In genomic region chr3:129296994-129297393, GRCm38 (mm10) we compare ENCODE assay signal across 14 mouse cellular contexts. TPM values are rescaled to one million over a fixed set of nuclear protein-coding genes. Genes with fewer than 3 reads are reported as not detected.
DNase-seq lines count a peak whose midpoint lies in the region; ATAC-seq and TF ChIP-seq lines count a peak whose summit lies in the region.
"Had no signal": no experiment of that assay in that cellular context is flagged by ENCODE, and none has a peak within 500 bp of the region (broad histone marks: within the 10 kb centered on the region; RNA-seq: fewer than 3 reads in every experiment).

No protein-coding gene starts in this region.

- WGBS in heart, embryonic 11.5 days (ENCODE audit: insufficient replicate concordance) = 66% methylated on average over 5 of the region's 5 CpGs
- WGBS in intestine, postnatal 0 days = 49% methylated on average over 5 of the region's 5 CpGs
- 80% methylated on average over 5 of the region's 5 CpGs for WGBS in neural tube, embryonic 15.5 days

- no peaks in the 10 kb centered on the region for H3K9me3 ChIP-seq in heart, embryonic 11.5 days (replicated peaks; ENCODE audit: control insufficient read depth, low read length)
- no peaks in the 10 kb centered on the region for H3K9me3 ChIP-seq in intestine, postnatal 0 days (ENCODE audit: control insufficient read depth)
- no peaks in the 10 kb centered on the region for H3K9me3 ChIP-seq in neural tube, embryonic 15.5 days (replicated peaks)
- H3K9me3 ChIP-seq: embryonic facial prominence, embryonic 13.5 days; megakaryocyte, embryonic 14.5 days had no signal

- peak; percentile 39 to 44 for DNase-seq in heart, postnatal 10 days
- peak; percentile 35 to 48 for DNase-seq in adrenal gland, adult 18-20 months (ENCODE audit: low spot score in 2 of 2)
- peak; percentile 40 for DNase-seq in lung, postnatal 25 days (ENCODE audit: low spot score)
- no peak for DNase-seq in thymus, postnatal 14 days
- no peak for DNase-seq in frontal cortex, adult 2 months (ENCODE audit: extremely low spot score in 1 of 2, low spot score in 1 of 2)
- DNase-seq: cerebellum, adult 11 months; layer of hippocampus, postnatal 36 days; thymus, postnatal 36 days had no signal

- H3K9ac ChIP-seq in heart, embryonic 11.5 days (ENCODE audit: low read depth, low read length) = no peak overlapping the region
- H3K9ac ChIP-seq in intestine, postnatal 0 days (ENCODE audit: low read depth, low read length) = no peak overlapping the region
- H3K9ac ChIP-seq in neural tube, embryonic 15.5 days (replicated peaks) = no peak overlapping the region
- H3K9ac ChIP-seq: embryonic facial prominence, embryonic 13.5 days had no signal

- H3K4me2 ChIP-seq in heart, embryonic 11.5 days = no peak overlapping the region
- H3K4me2 ChIP-seq in intestine, postnatal 0 days (replicated peaks; ENCODE audit: low read depth) = no peak overlapping the region
- no peak overlapping the region for H3K4me2 ChIP-seq in neural tube, embryonic 15.5 days
- H3K4me2 ChIP-seq: embryonic facial prominence, embryonic 13.5 days had no signal

- no peaks in the 10 kb centered on the region for H3K36me3 ChIP-seq in heart, embryonic 11.5 days (ENCODE audit: control insufficient read depth, insufficient read depth, low read length)
- H3K36me3 ChIP-seq in intestine, postnatal 0 days (ENCODE audit: control insufficient read depth, insufficient read depth) = peaks cover 19% of the 10 kb centered on the region; the same call in 1 of the 2 replicates
- no peaks in the 10 kb centered on the region for H3K36me3 ChIP-seq in neural tube, embryonic 15.5 days
- H3K36me3 ChIP-seq: embryonic facial prominence, embryonic 13.5 days had no signal

- no peak overlapping the region for H3K4me3 ChIP-seq in heart, embryonic 11.5 days (ENCODE audit: low read depth, low read length)
- H3K4me3 ChIP-seq in intestine, postnatal 0 days (ENCODE audit: low read depth, low read length) = no peak overlapping the region
- no peak overlapping the region for H3K4me3 ChIP-seq in neural tube, embryonic 15.5 days (replicated peaks)
- H3K4me3 ChIP-seq: embryonic facial prominence, embryonic 13.5 days; megakaryocyte, embryonic 14.5 days had no signal

- H3K4me1 ChIP-seq in heart, embryonic 11.5 days (ENCODE audit: control insufficient read depth, insufficient read depth, low read length) = 0 out of 2 replicates have a peak, but pooled peaks cover 4% of the 10 kb centered on the region
- no peaks in the 10 kb centered on the region for H3K4me1 ChIP-seq in intestine, postnatal 0 days (replicated peaks; ENCODE audit: control insufficient read depth, insufficient read depth, low read length)
- H3K4me1 ChIP-seq in neural tube, embryonic 15.5 days = no peaks in the 10 kb centered on the region
- H3K4me1 ChIP-seq: embryonic facial prominence, embryonic 13.5 days; megakaryocyte, embryonic 14.5 days had no signal

- no peak overlapping the region for H3K27ac ChIP-seq in heart, embryonic 11.5 days (ENCODE audit: low read depth, low read length)
- H3K27ac ChIP-seq in intestine, postnatal 0 days (ENCODE audit: low read depth, low read length) = no peak overlapping the region
- H3K27ac ChIP-seq in neural tube, embryonic 15.5 days (replicated peaks) = no peak overlapping the region
- H3K27ac ChIP-seq: embryonic facial prominence, embryonic 13.5 days had no signal

- H3K27me3 ChIP-seq in heart, embryonic 11.5 days (ENCODE audit: control insufficient read depth, insufficient read depth, low read length) = no peaks in the 10 kb centered on the region
- H3K27me3 ChIP-seq in intestine, postnatal 0 days (replicated peaks; ENCODE audit: control insufficient read depth, insufficient read depth, low read length) = no peaks in the 10 kb centered on the region
- no peaks in the 10 kb centered on the region for H3K27me3 ChIP-seq in neural tube, embryonic 15.5 days (replicated peaks)
- H3K27me3 ChIP-seq: embryonic facial prominence, embryonic 13.5 days; megakaryocyte, embryonic 14.5 days had no signal

- ATAC-seq in heart, embryonic 11.5 days (replicated peaks; ENCODE audit: insufficient number of reproducible peaks, low FRiP score, low TSS enrichment) = no peak
- ATAC-seq in intestine, postnatal 0 days = peak; percentile 59
- no peak for ATAC-seq in neural tube, embryonic 15.5 days (ENCODE audit: low FRiP score)
- ATAC-seq: CD4-positive, CD25-positive, alpha-beta regulatory T cell, adult 4 months had no signal

- TF ChIP-seq CTCF in intestine, postnatal 0 days (IDR thresholded peaks at IDR 0.05; ENCODE audit: low read depth) = no peak

- intact Hi-C loops in heart, postnatal 10 days (cut with DNase I) = no loop called here

RNA-seq across cellular contexts. Expression of gene Enpep, which starts 35.5 kb away (rescaled TPM):
- 1 to 10 TPM; 9.2 to 9.7 TPM for total RNA-seq in heart, postnatal 10 days (2021)
- 12.9 and 14.0 TPM in 2 replicates for polyA plus RNA-seq in heart, embryonic 11.5 days (2014; fragmentation: Nextera tagmentation; extraction: Ambion mirVana)
- total RNA-seq in adrenal gland, adult 18-20 months (2021) = 10 to 100 TPM; 12.8 to 17.4 TPM
- polyA plus RNA-seq in intestine, postnatal 0 days (2015; fragmentation: Nextera tagmentation; extraction: Ambion mirVana) = 120 and 150 TPM in 2 replicates
- 3.0 and 7.8 TPM in 2 replicates for polyA plus RNA-seq in neural tube, embryonic 15.5 days (2015; fragmentation: Nextera tagmentation; extraction: Ambion mirVana)
- 2.6 and 2.7 TPM in 2 replicates for polyA plus RNA-seq in frontal cortex, adult 2 months (2012; rRNA removed)

Comparison
In these comparisons a context has a peak if more than half of its experiments do, and no peak if none do; other contexts are left out.
1. DNase-seq: peak in heart, postnatal 10 days (2 of 2), adrenal gland, adult 18-20 months (2 of 2) and lung, postnatal 25 days (single experiment); none in thymus, postnatal 14 days (single experiment) and frontal cortex, adult 2 months (0 of 2).